Mouse (Mus musculus) kidney, adult 2 months (tissue): ENCODE results near the gene Nhlh2. TPM values are rescaled to one million over a fixed set of nuclear protein-coding genes. Genes with fewer than 3 reads are reported as not detected.

ENCODE experiments used
- DNase-seq: peaks from one replicate; pipeline ENCODE4 v3.0.0; 2021
- H3K27ac ChIP-seq: fragments of 200-500 bp; 2 replicates; pipeline ENCODE4 v1.5.1; 2012; ENCODE audit warnings: low read depth, low read length, control low read depth, inconsistent platforms; ENCODE audit not compliant: insufficient read depth
- H3K27me3 ChIP-seq: fragments of 200-500 bp; replicated peaks from 2 replicates; pipeline ENCODE4 v1.6.1; 2012; ENCODE audit warnings: mild to moderate bottlenecking, moderate library complexity, low read length, inconsistent platforms; ENCODE audit not compliant: control insufficient read depth, insufficient read depth
- H3K36me3 ChIP-seq: fragments of 200-500 bp; 2 replicates; pipeline ENCODE4 v1.6.1; 2012; ENCODE audit warnings: mild to moderate bottlenecking, moderate library complexity, low read length, inconsistent platforms; ENCODE audit not compliant: control insufficient read depth, insufficient read depth
- H3K4me1 ChIP-seq: fragments of 200-500 bp; 2 replicates; pipeline ENCODE4 v1.6.1; 2011; ENCODE audit warnings: low read length; ENCODE audit not compliant: control insufficient read depth, insufficient read depth
- H3K4me3 ChIP-seq: fragments of 200-500 bp; 2 replicates; pipeline ENCODE4 v1.5.1; 2011; ENCODE audit warnings: mild to moderate bottlenecking, low read depth, low read length, control low read depth; ENCODE audit not compliant: insufficient read depth
- CTCF ChIP-seq: fragments of 200-500 bp; conservative IDR thresholded peaks from 2 replicates; pipeline ENCODE4 v1.5.1; 2011; ENCODE audit warnings: low read depth, mild to moderate bottlenecking, control low read depth, low read length, moderate library complexity, mixed read lengths; ENCODE audit not compliant: insufficient read depth, insufficient read length
- POLR2A ChIP-seq: fragments of 200-500 bp; IDR thresholded peaks from one replicate; pipeline ENCODE4 v1.6.1; 2011; ENCODE audit warnings: low read depth, low read length, control low read depth
- WGBS: fragments of 180-500 bp; shearing (Covaris S2); methylation state at CpG from one replicate; pipeline ENCODE4 v1.1.7; 2018; 5-methylcytosine and 5-hydroxymethylcytosine counted together
- polyA plus RNA-seq: library from polyadenylated mRNA; depleted of rRNA; stranded (reverse); fragments of >200 nt; gene quantifications from 2 replicates; pipeline ENCODE4 v1.2.3, GENCODE M21; 2012

The Nhlh2 gene
- polyA plus RNA-seq, 1 experiment: not detected

- Histone ChIP-seq H3K27ac (no peak overlapping the region), H3K36me3 (no peaks in the 10 kb centered on the region), H3K4me3 (no peak overlapping the region), H3K4me1 (no peaks in the 10 kb centered on the region), H3K27me3 (peaks cover 3% of the 10 kb centered on the region)
- TF ChIP-seq CTCF (no peak), POLR2A (no peak)
- WGBS: 90% methylated on average over 5 of the region's 5 CpGs
- DNase-seq: no peak
Observed at GRCm38 (mm10) chr3:102025659-102026058, 15.8 kb downstream of the Nhlh2 start.

- DNase-seq: no peak
- Histone ChIP-seq H3K27me3 (peaks cover 3% of the 10 kb centered on the region), H3K36me3 (no peaks in the 10 kb centered on the region), H3K4me1 (no peaks in the 10 kb centered on the region), H3K27ac (no peak overlapping the region), H3K4me3 (no peak overlapping the region)
- TF ChIP-seq CTCF (peak; percentile 64), POLR2A (no peak)
- 69% methylated on average over 6 of the region's 6 CpGs for WGBS
Observed at GRCm38 (mm10) chr3:102027880-102028279, 18.0 kb downstream of the Nhlh2 start.

DNA sequence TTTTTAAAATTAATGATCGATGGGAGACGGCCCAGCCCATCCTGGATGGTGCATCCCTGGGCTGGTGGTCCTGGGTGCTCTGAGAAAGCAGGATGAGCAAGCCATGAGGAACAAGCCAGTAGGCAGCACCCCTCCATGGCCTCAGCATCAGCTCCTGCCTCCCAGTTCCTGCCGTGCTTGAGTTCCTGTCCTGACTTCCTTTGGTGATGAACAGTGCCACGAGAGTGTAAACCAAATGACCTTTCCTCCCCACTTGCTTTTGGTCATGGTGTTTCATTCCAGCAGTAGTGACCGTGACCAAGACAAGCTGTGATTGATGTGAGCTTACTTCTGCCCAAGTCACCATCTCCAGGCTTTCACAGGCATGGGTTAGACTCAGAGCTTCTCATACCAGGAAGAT lies 27.9 kb downstream of the Nhlh2 start:
- no peak overlapping the region for H3K4me3 ChIP-seq
- TF ChIP-seq POLR2A (no peak), CTCF (no peak)
- no peak for DNase-seq
- no peaks in the 10 kb centered on the region for H3K4me1 ChIP-seq
- 75% methylated on average over 5 of the region's 5 CpGs for WGBS
- no peaks in the 10 kb centered on the region for H3K27me3 ChIP-seq
- no peaks in the 10 kb centered on the region for H3K36me3 ChIP-seq
- H3K27ac ChIP-seq: no peak overlapping the region

DNA sequence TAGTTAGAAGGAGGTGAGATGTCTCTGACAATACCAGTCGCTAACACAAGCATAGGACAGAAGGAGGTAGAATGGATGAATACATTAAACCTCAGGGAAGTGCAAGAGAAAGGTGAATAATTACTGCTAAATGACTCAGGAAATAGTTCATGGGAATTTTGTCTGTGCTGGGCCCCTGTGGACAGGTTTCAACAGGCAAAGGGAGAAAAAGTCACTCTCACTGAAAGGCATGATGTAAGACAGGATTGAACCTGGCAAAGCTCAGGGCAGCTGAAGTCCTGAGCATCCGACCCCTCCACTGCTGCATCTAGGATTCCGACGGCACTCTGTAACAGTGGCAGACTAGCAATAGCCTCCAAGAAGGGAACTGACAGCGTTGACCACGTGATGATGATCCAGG lies 28.7 kb downstream of the Nhlh2 start:
- H3K27me3 ChIP-seq: no peaks in the 10 kb centered on the region
- H3K27ac ChIP-seq: no peak overlapping the region
- TF ChIP-seq POLR2A (no peak), CTCF (no peak)
- H3K4me1 ChIP-seq: no peaks in the 10 kb centered on the region
- no peak for DNase-seq
- H3K36me3 ChIP-seq: no peaks in the 10 kb centered on the region
- no peak overlapping the region for H3K4me3 ChIP-seq
- WGBS: 81% methylated on average over 6 of the region's 6 CpGs

GRCm38 (mm10) chr3:102041632-102042031 lies 31.8 kb downstream of the Nhlh2 start:
- Histone ChIP-seq H3K4me1 (no peaks in the 10 kb centered on the region), H3K4me3 (no peak overlapping the region), H3K27ac (no peak overlapping the region), H3K27me3 (no peaks in the 10 kb centered on the region), H3K36me3 (no peaks in the 10 kb centered on the region)
- DNase-seq: no peak
- 90% methylated on average over 4 of the region's 4 CpGs for WGBS
- TF ChIP-seq POLR2A (no peak), CTCF (no peak)

DNA sequence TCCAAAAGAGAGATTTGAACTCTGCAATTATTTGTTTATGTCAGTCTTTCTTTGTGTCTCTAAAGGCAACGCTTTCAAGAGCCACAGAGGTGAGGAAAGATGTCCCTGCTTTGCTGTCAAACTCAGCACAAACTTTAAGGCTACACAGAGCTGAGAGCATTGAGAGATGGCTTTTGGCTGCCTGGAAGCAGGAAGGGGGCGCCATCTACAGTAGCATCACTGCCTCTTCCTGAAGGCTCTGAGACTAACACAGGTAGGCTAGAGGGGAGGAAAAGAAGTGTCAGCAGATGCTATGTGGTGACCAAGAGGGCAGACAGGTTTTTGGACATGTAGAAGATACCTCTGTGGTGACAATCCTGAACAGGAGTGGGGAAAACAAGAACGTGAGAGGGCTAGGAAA lies 35.2 kb downstream of the Nhlh2 start:
- H3K27ac ChIP-seq: no peak overlapping the region
- DNase-seq: no peak
- H3K27me3 ChIP-seq: no peaks in the 10 kb centered on the region
- WGBS: 31% methylated on average over 3 of the region's 3 CpGs
- TF ChIP-seq POLR2A (no peak), CTCF (peak; percentile 56)
- H3K4me3 ChIP-seq: no peak overlapping the region
- no peaks in the 10 kb centered on the region for H3K36me3 ChIP-seq
- H3K4me1 ChIP-seq: no peaks in the 10 kb centered on the region

GRCm38 (mm10) chr3:102047532-102047931 lies 37.7 kb downstream of the Nhlh2 start:
- 95% methylated on average over 2 of the region's 2 CpGs for WGBS
- no peak overlapping the region for H3K4me3 ChIP-seq
- H3K36me3 ChIP-seq: no peaks in the 10 kb centered on the region
- TF ChIP-seq POLR2A (no peak), CTCF (no peak)
- no peaks in the 10 kb centered on the region for H3K4me1 ChIP-seq
- H3K27ac ChIP-seq: no peak overlapping the region
- DNase-seq: no peak
- H3K27me3 ChIP-seq: no peaks in the 10 kb centered on the region

DNA sequence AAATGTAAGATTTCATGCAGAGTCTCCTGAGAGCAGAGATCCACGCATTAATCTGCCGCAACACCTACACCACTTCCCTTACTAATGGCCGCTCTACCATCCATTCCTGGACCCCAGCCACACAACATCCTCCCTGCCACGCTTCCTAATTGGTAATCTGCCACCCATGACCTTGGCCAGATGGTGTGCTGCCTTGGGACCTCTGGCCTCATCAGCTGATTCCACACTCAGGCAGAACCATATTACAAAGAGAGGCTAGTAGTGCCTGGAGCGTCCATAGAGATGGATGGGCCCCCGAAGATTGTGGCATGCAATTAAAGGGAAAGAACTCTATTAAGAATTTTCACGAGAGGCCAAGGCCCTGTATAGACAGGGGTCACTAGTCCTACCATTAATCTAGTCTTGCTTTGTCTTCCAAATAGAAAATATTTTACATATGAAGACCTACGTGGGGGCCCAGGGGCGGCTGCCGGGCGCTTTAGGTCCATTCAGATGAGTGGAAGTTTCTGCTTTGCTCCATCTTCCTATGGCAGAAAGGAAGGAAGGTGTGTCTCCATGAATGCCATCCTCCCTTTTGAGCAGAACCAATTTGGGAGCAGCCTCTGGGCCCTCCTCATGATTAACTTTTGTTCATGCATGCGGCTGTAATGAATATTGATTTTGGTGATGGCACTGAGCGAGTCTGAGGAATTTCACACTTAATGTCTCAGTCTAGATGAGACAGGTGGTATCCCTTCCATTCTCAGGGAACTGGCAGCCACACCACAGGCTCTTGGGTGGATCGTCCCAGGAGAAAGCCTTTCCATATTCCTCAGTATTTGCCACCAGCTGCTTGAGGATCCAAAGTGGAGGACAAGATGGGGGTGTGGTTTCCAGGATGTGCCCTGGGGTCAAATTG lies 39.6 kb downstream of the Nhlh2 start:
- 82% methylated on average over 14 of the region's 14 CpGs for WGBS
- H3K27ac ChIP-seq: no peak overlapping the region
- DNase-seq: no peak
- H3K4me3 ChIP-seq: no peak overlapping the region
- no peak for TF ChIP-seq POLR2A
- no peak for TF ChIP-seq CTCF
- no peaks in the 10 kb centered on the region for H3K27me3 ChIP-seq
- H3K36me3 ChIP-seq: no peaks in the 10 kb centered on the region
- H3K4me1 ChIP-seq: no peaks in the 10 kb centered on the region
